Mouse (Mus musculus): Measurements from ENCODE around the gene Hsd3b6. TPM values are rescaled to one million over a fixed set of nuclear protein-coding genes. Genes with fewer than 3 reads are reported as not detected.
"Not testable (repeated sequence)": the region's sequence is repeated elsewhere in the genome, so short reads cannot be mapped to it uniquely, and the experiment has no call there.

Hsd3b6 gene
- total and polyA plus RNA-seq, 3 experiments, result not detected

GRCm38 (mm10) chr3:98850262-98850661 is 36.0 kb upstream of the Hsd3b6 start:
- Histone ChIP-seq H3K36me3 (replicated peaks in 1 of 2; ENCODE audit: control insufficient read depth in 1 of 2, insufficient read depth in 1 of 2, low read length in 1 of 2) (no peaks in the 10 kb centered on the region), H3K79me2 (replicated peaks; ENCODE audit: control insufficient read depth, extremely low read depth, insufficient read depth, poor library complexity, severe bottlenecking) (no peaks in the 10 kb centered on the region), H3K4me1 (ENCODE audit: control insufficient read depth in 1 of 2, insufficient read depth in 2 of 2) (no peaks in the 10 kb centered on the region), H3K9ac (ENCODE audit: insufficient read depth, low read depth) (no peak overlapping the region), H3K27ac (ENCODE audit: insufficient read depth, low read depth) (no peak overlapping the region), H3K4me2 (ENCODE audit: insufficient read depth, low read depth, poor library complexity, severe bottlenecking) (no peak overlapping the region), H3K4me3 (replicated peaks in 1 of 3; ENCODE audit: low read depth in 2 of 3, low read length in 2 of 3, poor library complexity in 1 of 3) (no peak overlapping the region), H3K27me3 (replicated peaks) (no peaks in the 10 kb centered on the region), H3K9me3 (replicated peaks; ENCODE audit: low read length) (no peaks in the 10 kb centered on the region)
- no peak for DNase-seq (ENCODE audit: extremely low read depth)
- dilution Hi-C loops (cut with MboI; ENCODE audit: extremely low pct_ligation_motif_present, extremely low pct_unique_long_range_greater_than_20kb, low sequenced_read_pairs), result no loop called here
- TF ChIP-seq ETS1 (conservative IDR thresholded peaks at IDR 0.05; ENCODE audit: low read depth, low read length) (no peak), USF2 (conservative IDR thresholded peaks at IDR 0.05; ENCODE audit: low read depth, low read length) (no peak), HCFC1 (IDR thresholded peaks at IDR 0.05; ENCODE audit: low read depth, low read length) (no peak), UBTF (IDR thresholded peaks at IDR 0.05; ENCODE audit: low read depth, low read length) (no peak), ZMIZ1 (IDR thresholded peaks at IDR 0.05; ENCODE audit: low read depth, low read length) (no peak), GABPA (IDR thresholded peaks at IDR 0.05; ENCODE audit: insufficient replicate concordance, low read depth, low read length) (no peak), JUN (IDR thresholded peaks at IDR 0.05; ENCODE audit: insufficient read depth, low read depth, low read length) (no peak), MEF2A (IDR thresholded peaks at IDR 0.05; ENCODE audit: borderline replicate concordance, low read depth, low read length) (no peak), RCOR1 (conservative IDR thresholded peaks at IDR 0.05; ENCODE audit: low read depth, low read length) (no peak), USF1 (IDR thresholded peaks at IDR 0.05; ENCODE audit: low read depth, low read length) (no peak), ELF1 (IDR thresholded peaks at IDR 0.05; ENCODE audit: low read depth, low read length) (no peak), CHD2 (IDR thresholded peaks at IDR 0.05; ENCODE audit: low read length) (no peak), MXI1 (IDR thresholded peaks at IDR 0.05; ENCODE audit: low read depth, low read length) (no peak), KAT2A (IDR thresholded peaks at IDR 0.05; ENCODE audit: insufficient replicate concordance, low read length) (no peak), ZNF384 (IDR thresholded peaks at IDR 0.05; ENCODE audit: low read depth, low read length) (no peak), NELFE (IDR thresholded peaks at IDR 0.05; ENCODE audit: low read depth, low read length) (no peak)
- in situ Hi-C loops (cut with MboI; ENCODE audit: low pct_ligation_motif_present, low pct_unique_long_range_greater_than_20kb, low sequenced_read_pairs), result no loop called here

GRCm38 (mm10) chr3:98848898-98849297 is 34.7 kb upstream of the Hsd3b6 start:
- TF ChIP-seq GABPA (IDR thresholded peaks at IDR 0.05; ENCODE audit: insufficient replicate concordance, low read depth, low read length), result no peak
- TF ChIP-seq EP300 (IDR thresholded peaks at IDR 0.05; ENCODE audit: low read length), result no peak
- no peak for TF ChIP-seq POLR2A (IDR thresholded peaks at IDR 0.05; ENCODE audit: low read depth, low read length)
- no peak for TF ChIP-seq NRF1 (IDR thresholded peaks at IDR 0.05; ENCODE audit: low read depth, low read length)
- TF ChIP-seq SMC3 (IDR thresholded peaks at IDR 0.05; ENCODE audit: low read depth, low read length), result no peak
- no peaks in the 10 kb centered on the region for H3K79me2 ChIP-seq (replicated peaks; ENCODE audit: control insufficient read depth, extremely low read depth, insufficient read depth, poor library complexity, severe bottlenecking)
- no peak for DNase-seq (ENCODE audit: extremely low read depth)
- no peaks in the 10 kb centered on the region for H3K36me3 ChIP-seq (replicated peaks in 1 of 2; ENCODE audit: control insufficient read depth in 1 of 2, insufficient read depth in 1 of 2, low read length in 1 of 2)
- no peak overlapping the region for H3K4me2 ChIP-seq (ENCODE audit: insufficient read depth, low read depth, poor library complexity, severe bottlenecking)
- dilution Hi-C loops (cut with MboI; ENCODE audit: extremely low pct_ligation_motif_present, extremely low pct_unique_long_range_greater_than_20kb, low sequenced_read_pairs) (no loop called here), in situ Hi-C loops (cut with MboI; ENCODE audit: low pct_ligation_motif_present, low pct_unique_long_range_greater_than_20kb, low sequenced_read_pairs) (no loop called here)
- H3K9me3 ChIP-seq (replicated peaks; ENCODE audit: low read length), result no peaks in the 10 kb centered on the region
- no peak overlapping the region for H3K27ac ChIP-seq (ENCODE audit: insufficient read depth, low read depth)
- no peak overlapping the region for H3K4me3 ChIP-seq (replicated peaks in 1 of 3; ENCODE audit: low read depth in 2 of 3, low read length in 2 of 3, poor library complexity in 1 of 3)
- H3K9ac ChIP-seq (ENCODE audit: insufficient read depth, low read depth), result no peak overlapping the region
- no peaks in the 10 kb centered on the region for H3K27me3 ChIP-seq (replicated peaks)
- no peaks in the 10 kb centered on the region for H3K4me1 ChIP-seq (ENCODE audit: control insufficient read depth in 1 of 2, insufficient read depth in 2 of 2)

- H3K4me1 ChIP-seq (ENCODE audit: control insufficient read depth in 1 of 2, insufficient read depth in 2 of 2); H3K4me3 ChIP-seq (replicated peaks in 1 of 3; ENCODE audit: low read depth in 2 of 3, low read length in 2 of 3, poor library complexity in 1 of 3); H3K9ac ChIP-seq (ENCODE audit: insufficient read depth, low read depth); in situ Hi-C loops (cut with MboI; ENCODE audit: low pct_ligation_motif_present, low pct_unique_long_range_greater_than_20kb, low sequenced_read_pairs); DNase-seq (ENCODE audit: extremely low read depth); H3K9me3 ChIP-seq (replicated peaks; ENCODE audit: low read length); H3K27me3 ChIP-seq (replicated peaks); H3K36me3 ChIP-seq (replicated peaks in 1 of 2; ENCODE audit: control insufficient read depth in 1 of 2, insufficient read depth in 1 of 2, low read length in 1 of 2); H3K27ac ChIP-seq (ENCODE audit: insufficient read depth, low read depth); H3K79me2 ChIP-seq (replicated peaks; ENCODE audit: control insufficient read depth, extremely low read depth, insufficient read depth, poor library complexity, severe bottlenecking); H3K4me2 ChIP-seq (ENCODE audit: insufficient read depth, low read depth, poor library complexity, severe bottlenecking); dilution Hi-C loops (cut with MboI; ENCODE audit: extremely low pct_ligation_motif_present, extremely low pct_unique_long_range_greater_than_20kb, low sequenced_read_pairs): not testable (repeated sequence)
Measured at GRCm38 (mm10) chr3:98812653-98813052, 1.6 kb downstream of the Hsd3b6 start.
